Mouse (Mus musculus) cerebellum, adult 2 months (tissue): Measurements from ENCODE around the gene Slc47a1.

ENCODE experiments used
- CTCF ChIP-seq: fragments of 200-500 bp; IDR thresholded peaks from 2 replicates; pipeline ENCODE4 v1.5.1; 2011; ENCODE audit warnings: low read depth, mild to moderate bottlenecking, control low read depth, low read length, moderate library complexity, borderline replicate concordance; ENCODE audit not compliant: insufficient read depth
- POLR2A ChIP-seq: fragments of 200-500 bp; IDR thresholded peaks from 2 replicates; pipeline ENCODE4 v1.6.1; 2011; ENCODE audit warnings: low read length, control low read depth, borderline replicate concordance; ENCODE audit not compliant: insufficient read depth

DNA sequence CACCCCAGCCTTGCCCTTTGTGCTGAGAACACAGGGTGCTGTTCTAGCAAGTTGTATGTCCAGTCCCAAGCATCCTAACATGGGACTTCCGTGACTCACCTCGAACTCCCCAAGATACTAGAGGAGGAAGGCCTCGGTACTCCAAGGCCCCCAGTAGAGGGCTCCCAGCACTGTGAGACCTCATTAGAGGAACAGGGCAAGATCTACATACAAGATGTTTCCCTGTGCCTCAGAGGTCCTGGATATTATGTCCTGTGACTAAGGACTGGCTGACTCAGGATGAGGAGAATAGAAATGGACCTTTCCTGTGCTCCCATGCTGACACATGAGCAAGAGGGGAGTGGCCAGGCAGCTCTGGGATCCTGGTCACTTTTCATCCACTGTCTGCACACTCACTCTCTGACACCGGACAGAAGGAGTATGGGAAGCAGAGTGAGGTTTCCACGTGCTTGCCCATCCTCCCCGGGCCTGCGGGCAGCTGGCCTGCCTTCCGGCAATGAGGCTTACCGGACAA, 25.9 kb downstream of the Slc47a1 start:
- TF ChIP-seq CTCF, result no peak
- no peak for TF ChIP-seq POLR2A
